Mouse (Mus musculus) testis, adult 2 months (tissue): ENCODE data around the gene Immp2l.

ENCODE experiments used
- CTCF ChIP-seq: fragments of 200-500 bp; IDR thresholded peaks from 2 replicates; pipeline ENCODE4 v1.5.1; 2012; ENCODE audit warnings: low read depth, mild to moderate bottlenecking, inconsistent platforms, low read length, moderate library complexity; ENCODE audit not compliant: control insufficient read depth, insufficient read depth, insufficient replicate concordance
- POLR2A ChIP-seq: fragments of 200-500 bp; IDR thresholded peaks from 2 replicates; pipeline ENCODE4 v1.6.1; 2012; ENCODE audit warnings: low read depth, mild to moderate bottlenecking, inconsistent platforms, low read length, moderate library complexity; ENCODE audit not compliant: control insufficient read depth

- TF ChIP-seq CTCF = no peak
- no peak for TF ChIP-seq POLR2A
These were observed 535.3 kb downstream of the Immp2l start for GRCm38 (mm10) chr12:41558956-41559735.
